Mouse (Mus musculus) hindbrain, embryonic 10.5 days (tissue): ENCODE results near the gene Htr1f. TPM values are rescaled to one million over a fixed set of nuclear protein-coding genes. Genes with fewer than 3 reads are reported as not detected.

Source experiments
- DNase-seq: peaks from one replicate; pipeline ENCODE4 v3.0.0-alpha.2; 2017; ENCODE audit warnings: low spot score
- H3K27ac ChIP-seq: fragments of 300-500 bp; sonication (generic); 2 replicates; pipeline ENCODE4 v1.5.1; 2016; ENCODE audit warnings: mild to moderate bottlenecking, moderate library complexity
- H3K27me3 ChIP-seq: fragments of 300-500 bp; sonication (generic); 2 replicates; pipeline ENCODE4 v1.6.1; 2016; ENCODE audit warnings: mild to moderate bottlenecking; ENCODE audit not compliant: poor library complexity, insufficient read depth, severe bottlenecking
- H3K36me3 ChIP-seq: fragments of 300-500 bp; sonication (generic); 2 replicates; pipeline ENCODE4 v1.6.1; 2016; ENCODE audit warnings: mild to moderate bottlenecking, moderate library complexity
- H3K4me1 ChIP-seq: fragments of 300-500 bp; sonication (generic); replicated peaks from 2 replicates; pipeline ENCODE4 v1.6.1; 2016; ENCODE audit warnings: mild to moderate bottlenecking
- H3K4me3 ChIP-seq: fragments of 300-500 bp; sonication (generic); 2 replicates; pipeline ENCODE4 v1.5.1; 2016; ENCODE audit warnings: mild to moderate bottlenecking, moderate library complexity
- H3K9me3 ChIP-seq: fragments of 300-500 bp; sonication (generic); 2 replicates; pipeline ENCODE4 v1.6.1; 2016; ENCODE audit warnings: mild to moderate bottlenecking, moderate library complexity
- WGBS: fragments of 180-500 bp; shearing (Covaris S2); methylation state at CpG from one replicate; pipeline ENCODE4 v1.1.7; 2016; 5-methylcytosine and 5-hydroxymethylcytosine counted together
- polyA plus RNA-seq: library from polyadenylated mRNA; unstranded; fragments of >200 nt; fragmentation: Nextera tagmentation; extraction: Ambion mirVana; gene quantifications from 2 replicates; pipeline ENCODE4 v1.2.1, GENCODE M21; 2016

The Htr1f gene
- polyA plus RNA-seq, 1 experiment from 2014 or later = 0.05 TPM

DNA sequence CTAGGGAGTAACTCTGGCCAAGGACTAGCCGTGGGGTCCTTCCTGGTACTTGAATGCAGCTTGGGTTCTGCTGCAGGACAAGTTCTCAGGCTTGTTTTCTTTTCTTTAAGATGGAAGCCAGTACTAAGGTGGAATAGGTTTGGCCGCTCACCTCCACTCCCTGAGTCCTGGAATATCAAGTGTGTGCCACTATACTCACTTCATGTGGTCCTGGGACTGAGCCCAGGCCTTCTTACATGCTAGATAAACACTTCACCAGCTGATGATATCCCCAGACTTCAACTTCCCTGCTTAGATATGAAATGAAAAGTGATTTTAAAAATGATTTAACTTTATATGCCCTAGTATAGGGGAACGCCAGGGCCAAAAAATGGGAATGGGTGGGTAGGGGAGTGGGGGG lies 228.3 kb downstream of the Htr1f start:
- no peak for DNase-seq
- no peak overlapping the region for H3K27ac ChIP-seq
- no peaks in the 10 kb centered on the region for H3K36me3 ChIP-seq
- 91% methylated on average over 3 of the region's 3 CpGs for whole genome bisulfite sequencing
- H3K27me3 ChIP-seq = no peaks in the 10 kb centered on the region
- no peaks in the 10 kb centered on the region for H3K4me1 ChIP-seq
- H3K9me3 ChIP-seq = no peaks in the 10 kb centered on the region
- no peak overlapping the region for H3K4me3 ChIP-seq

- Histone ChIP-seq H3K27ac (no peak overlapping the region), H3K9me3 (no peaks in the 10 kb centered on the region), H3K4me1 (no peaks in the 10 kb centered on the region), H3K4me3 (no peak overlapping the region), H3K36me3 (no peaks in the 10 kb centered on the region), H3K27me3 (no peaks in the 10 kb centered on the region)
- 81% methylated on average over 4 of the region's 4 CpGs for WGBS
- DNase-seq = no peak
Observed at GRCm38 (mm10) chr16:64876631-64877265, 228.9 kb downstream of the Htr1f start.

DNA sequence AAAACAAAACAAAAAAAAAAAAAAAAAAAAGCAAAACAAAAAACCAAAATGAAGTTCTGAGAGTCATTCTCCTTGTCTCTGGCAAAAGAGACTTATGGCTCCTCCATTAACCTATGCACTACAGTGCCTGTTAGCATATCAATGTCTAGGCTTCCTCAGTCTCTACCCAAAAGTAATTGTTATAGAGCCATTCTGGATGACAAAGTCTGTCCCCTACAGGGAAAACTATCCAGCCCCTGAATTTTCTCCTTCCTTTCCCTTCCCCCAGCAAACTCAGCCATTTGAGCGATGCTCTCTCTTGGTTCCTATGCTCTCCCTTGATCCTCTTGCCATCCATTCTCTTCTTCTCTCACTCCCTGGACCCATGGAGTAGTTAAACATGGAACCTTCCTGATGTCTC lies 229.8 kb downstream of the Htr1f start:
- Histone ChIP-seq H3K4me3 (no peak overlapping the region), H3K27me3 (no peaks in the 10 kb centered on the region), H3K36me3 (no peaks in the 10 kb centered on the region), H3K9me3 (no peaks in the 10 kb centered on the region), H3K4me1 (no peaks in the 10 kb centered on the region), H3K27ac (no peak overlapping the region)
- DNase-seq = no peak
- WGBS = 86% methylated on average over 1 of the region's 1 CpGs

GRCm38 (mm10) chr16:64875384-64875783 lies 230.3 kb downstream of the Htr1f start:
- 97% methylated on average over 10 of the region's 10 CpGs for WGBS

More at GRCm38 (mm10) chr16:64875384-64875783, 230.3 kb downstream of the Htr1f start:
- Histone ChIP-seq H3K4me1 (no peaks in the 10 kb centered on the region), H3K36me3 (no peaks in the 10 kb centered on the region), H3K9me3 (no peaks in the 10 kb centered on the region), H3K27me3 (no peaks in the 10 kb centered on the region), H3K27ac (no peak overlapping the region), H3K4me3 (no peak overlapping the region)
- no peak for DNase-seq
